Mouse (Mus musculus) MEL (cell line): ENCODE results near the gene Polk.

Experiments
- CHD1 ChIP-seq: IDR thresholded peaks from 2 replicates; pipeline ENCODE4 v1.6.1; 2012; ENCODE audit warnings: low read depth, mild to moderate bottlenecking, inconsistent platforms, low read length, improper control_type of control experiment
- CTCF ChIP-seq, 3 experiments: IDR thresholded peaks in 2 of 3; conservative IDR thresholded peaks in 1 of 3; 2 replicates each; pipeline ENCODE4 v1.5.1; 2011 to 2012; ENCODE audit warnings: low read length in 3 of 3, low read depth in 2 of 3, mild to moderate bottlenecking in 2 of 3, improper control_type of control experiment in 1 of 3, inconsistent platforms in 1 of 3, mixed read lengths in 1 of 3, moderate library complexity in 1 of 3; ENCODE audit not compliant: control insufficient read depth in 1 of 3, insufficient read depth in 1 of 3, poor library complexity in 1 of 3, severe bottlenecking in 1 of 3
- E2F4 ChIP-seq: IDR thresholded peaks from 2 replicates; pipeline ENCODE4 v1.6.1; 2011; ENCODE audit warnings: low read depth, low read length, improper control_type of control experiment, borderline replicate concordance
- MAFK ChIP-seq: IDR thresholded peaks from 2 replicates; pipeline ENCODE4 v1.6.1; 2011; ENCODE audit warnings: low read depth, mild to moderate bottlenecking, low read length, improper control_type of control experiment, borderline replicate concordance
- MAX ChIP-seq: IDR thresholded peaks from 2 replicates; pipeline ENCODE4 v1.6.1; 2011; ENCODE audit warnings: low read length, improper control_type of control experiment
- MYB ChIP-seq: IDR thresholded peaks from 2 replicates; pipeline ENCODE4 v1.6.1; 2011; ENCODE audit warnings: mild to moderate bottlenecking, low read depth, low read length, improper control_type of control experiment
- NRF1 ChIP-seq: IDR thresholded peaks from 2 replicates; pipeline ENCODE4 v1.6.1; 2014; ENCODE audit warnings: low read depth, mild to moderate bottlenecking, inconsistent platforms, low read length, improper control_type of control experiment, moderate library complexity; ENCODE audit not compliant: poor library complexity, insufficient read depth, severe bottlenecking
- POLR2A ChIP-seq, 2 experiments: IDR thresholded peaks; 2 replicates each; pipeline ENCODE4 v1.6.1; 2011 to 2012; ENCODE audit warnings: low read length in 2 of 2, mild to moderate bottlenecking in 2 of 2, control low read depth in 1 of 2, improper control_type of control experiment in 1 of 2, low read depth in 1 of 2, moderate library complexity in 1 of 2; ENCODE audit not compliant: control insufficient read depth in 1 of 2, insufficient read depth in 1 of 2, poor library complexity in 1 of 2
- RAD21 ChIP-seq: IDR thresholded peaks from 2 replicates; pipeline ENCODE4 v1.6.1; 2011; ENCODE audit warnings: mild to moderate bottlenecking, low read depth, low read length, improper control_type of control experiment
- RCOR1 ChIP-seq: IDR thresholded peaks from 2 replicates; pipeline ENCODE4 v1.6.1; 2012; ENCODE audit warnings: low read depth, mild to moderate bottlenecking, inconsistent platforms, low read length, improper control_type of control experiment
- TCF12 ChIP-seq: IDR thresholded peaks from 2 replicates; pipeline ENCODE4 v1.6.1; 2014; ENCODE audit warnings: low read depth, mild to moderate bottlenecking, inconsistent platforms, low read length, improper control_type of control experiment, moderate library complexity
- USF2 ChIP-seq, 2 experiments: IDR thresholded peaks; 2 replicates each; pipeline ENCODE4 v1.6.1; 2011 to 2012; ENCODE audit warnings: improper control_type of control experiment in 2 of 2, low read length in 2 of 2, borderline replicate concordance in 1 of 2, inconsistent platforms in 1 of 2, low read depth in 1 of 2, mild to moderate bottlenecking in 1 of 2; ENCODE audit not compliant: insufficient read depth in 1 of 2
- ZMIZ1 ChIP-seq: IDR thresholded peaks from 2 replicates; pipeline ENCODE4 v1.6.1; 2012; ENCODE audit warnings: low read depth, mild to moderate bottlenecking, inconsistent platforms, low read length, improper control_type of control experiment, moderate library complexity
- ZNF384 ChIP-seq: IDR thresholded peaks from 2 replicates; pipeline ENCODE4 v1.6.1; 2012; ENCODE audit warnings: low read depth, mild to moderate bottlenecking, inconsistent platforms, low read length, improper control_type of control experiment

DNA sequence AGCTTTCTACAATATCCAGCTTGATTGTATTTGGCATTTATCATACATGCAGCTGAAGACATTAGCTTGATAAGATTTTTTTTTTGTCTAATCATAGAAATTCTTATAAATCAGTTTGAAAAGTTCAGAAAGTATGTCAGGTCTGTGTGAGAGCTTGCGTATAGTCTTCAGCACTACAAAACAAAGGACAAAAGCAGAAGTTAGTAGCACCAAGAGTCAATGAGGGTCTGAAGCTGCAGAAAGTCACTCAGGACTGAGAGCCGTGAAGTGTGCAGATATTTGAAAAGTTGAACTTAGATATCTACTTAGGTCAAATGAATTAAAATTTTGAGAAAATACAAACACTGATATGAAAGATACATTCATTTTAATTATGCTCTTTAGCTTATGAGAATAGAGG lies 36.7 kb upstream of the Polk start:
- TF ChIP-seq ZNF384 (no peak), POLR2A (IDR thresholded peaks at IDR 0.05; ENCODE audit: control insufficient read depth in 1 of 2, insufficient read depth in 1 of 2, low read depth in 1 of 2, low read length in 2 of 2, poor library complexity in 1 of 2) (no peak), MYB (no peak), RCOR1 (no peak), MAX (no peak), CTCF (IDR thresholded peaks at IDR 0.05 in 2 of 3, conservative IDR thresholded peaks at IDR 0.05 in 1 of 3; ENCODE audit: control insufficient read depth in 1 of 3, insufficient read depth in 1 of 3, low read depth in 2 of 3, low read length in 3 of 3, poor library complexity in 1 of 3, severe bottlenecking in 1 of 3) (no peak), USF2 (IDR thresholded peaks at IDR 0.05; ENCODE audit: borderline replicate concordance in 1 of 2, insufficient read depth in 1 of 2, low read depth in 1 of 2, low read length in 2 of 2) (no peak), TCF12 (no peak), MAFK (no peak), ZMIZ1 (no peak), E2F4 (no peak), CHD1 (no peak), RAD21 (no peak), NRF1 (no peak)
